10 mouse cellular contexts compared by ENCODE assay signal in the genomic region with DNA sequence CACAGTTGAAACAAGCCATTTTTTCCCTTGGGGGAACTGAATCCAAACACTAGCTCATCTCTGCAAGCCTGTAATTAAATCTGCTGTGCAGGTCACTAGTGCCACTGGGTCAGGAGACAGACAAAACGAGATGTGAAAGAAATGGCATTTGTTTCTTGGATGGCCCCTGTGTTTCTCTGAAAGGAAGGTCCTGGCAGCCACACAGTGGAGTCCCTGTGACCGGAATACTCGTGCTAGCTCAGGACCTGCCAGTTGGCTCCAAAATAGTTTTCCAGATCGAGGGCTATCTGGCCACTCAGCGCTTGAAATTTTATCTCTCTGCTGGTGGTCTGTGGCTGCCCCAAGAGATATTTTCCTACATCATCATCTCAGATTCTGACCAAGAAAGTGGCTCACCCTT.
DNase-seq lines count a peak whose midpoint lies in the region; ATAC-seq lines count a peak whose summit lies in the region.
"Had no signal": no experiment of that assay in that cellular context is flagged by ENCODE, and none has a peak within 500 bp of the region (broad histone marks: within the 10 kb centered on the region; RNA-seq: fewer than 3 reads in every experiment).

No protein-coding gene starts in this region.

- no peak for ATAC-seq in granulocyte monocyte progenitor cell, adult 5-6 weeks (replicated peaks; ENCODE audit: poor library complexity, severe bottlenecking)
- ATAC-seq in liver, embryonic 12.5 days = no peak

- H3K4me2 ChIP-seq in liver, embryonic 12.5 days = no peak overlapping the region
- H3K4me2 ChIP-seq: hindbrain, embryonic 15.5 days had no signal

- no peak overlapping the region for H3K4me3 ChIP-seq in liver, embryonic 12.5 days
- H3K4me3 ChIP-seq: hindbrain, embryonic 15.5 days had no signal

- intact Hi-C loops in left cerebral cortex, postnatal 4 days (cut with DNase I) = no loop called here

- peaks cover 16% of the 10 kb centered on the region; the same call in 1 of the 2 replicates for H3K4me1 ChIP-seq in liver, embryonic 12.5 days
- H3K4me1 ChIP-seq: hindbrain, embryonic 15.5 days had no signal

- H3K9me3 ChIP-seq in liver, embryonic 12.5 days (replicated peaks) = no peaks in the 10 kb centered on the region
- H3K9me3 ChIP-seq: hindbrain, embryonic 15.5 days had no signal

- H3K36me3 ChIP-seq in liver, embryonic 12.5 days = no peaks in the 10 kb centered on the region
- H3K36me3 ChIP-seq: hindbrain, embryonic 15.5 days had no signal

- WGBS in liver, embryonic 12.5 days (ENCODE audit: insufficient replicate concordance) = 26% methylated on average over 5 of the region's 5 CpGs

- H3K27ac ChIP-seq in liver, embryonic 12.5 days = no peak overlapping the region
- H3K27ac ChIP-seq: hindbrain, embryonic 15.5 days had no signal

- no peaks in the 10 kb centered on the region for H3K27me3 ChIP-seq in liver, embryonic 12.5 days (replicated peaks)
- H3K27me3 ChIP-seq: hindbrain, embryonic 15.5 days had no signal

- H3K9ac ChIP-seq in liver, embryonic 12.5 days = no peak overlapping the region
- H3K9ac ChIP-seq: hindbrain, embryonic 15.5 days had no signal

- peak; percentile 15 for DNase-seq in layer of hippocampus, adult 11-12 months (ENCODE audit: low spot score)
- DNase-seq in layer of hippocampus, adult 9-10 months (ENCODE audit: low spot score) = no peak
- peak; percentile 2 to 7 for DNase-seq in cerebellum, adult 18-20 months
- peak; percentile 51 for DNase-seq in heart, adult 8-10 months (ENCODE audit: low spot score)
- DNase-seq in left cerebral cortex, postnatal 4 days = peak; percentile 22
- no peak for DNase-seq in lung, postnatal 36 days
- DNase-seq: liver had no signal

Comparison
In these comparisons a context has a peak if more than half of its experiments do, and no peak if none do; other contexts are left out.
1. DNase-seq: peak in layer of hippocampus, adult 11-12 months (single experiment), cerebellum, adult 18-20 months (2 of 2), heart, adult 8-10 months (single experiment) and left cerebral cortex, postnatal 4 days (single experiment); none in layer of hippocampus, adult 9-10 months (single experiment) and lung, postnatal 36 days (single experiment).